Mouse (Mus musculus) lung, adult 18-20 months (tissue): Measurements from ENCODE around the gene Zswim4.
A peak's percentile ranks its signal among the peaks of the same experiment; 100 is the strongest.

ENCODE experiments used
- DNase-seq, 2 experiments: peaks; one replicate each; pipeline ENCODE4 v3.0.0; 2022; ENCODE audit warnings: mixed read lengths in 2 of 2

The Zswim4 gene

DNA sequence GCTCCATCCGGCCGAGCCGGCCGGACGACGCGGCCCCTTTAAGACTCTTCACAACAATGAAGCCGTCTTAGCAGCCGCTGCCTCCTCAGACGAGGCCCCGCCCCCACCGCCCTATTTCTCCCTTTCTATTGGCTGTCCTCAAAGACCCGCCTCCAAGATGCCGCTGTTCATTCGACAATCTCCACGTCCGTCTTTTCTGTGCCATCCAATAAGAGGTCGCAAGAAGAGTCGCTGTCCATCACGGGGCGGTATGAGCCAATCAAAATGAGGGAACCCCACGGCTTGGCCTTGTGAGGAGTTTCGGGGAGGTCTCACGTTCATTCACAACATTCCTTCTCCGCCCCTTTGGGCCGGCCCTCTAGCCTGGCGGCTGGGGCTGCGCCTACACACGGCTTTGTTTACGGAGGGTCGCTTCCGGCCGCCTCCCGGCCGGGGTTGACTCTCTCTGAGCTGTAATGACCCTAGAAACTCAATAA, at the start of gene Zswim4:
Gene Zswim4, minus strand, starts transcription at position 58 of the 476 bp plus-strand sequence.
- DNase-seq: peak; percentile 99

DNA sequence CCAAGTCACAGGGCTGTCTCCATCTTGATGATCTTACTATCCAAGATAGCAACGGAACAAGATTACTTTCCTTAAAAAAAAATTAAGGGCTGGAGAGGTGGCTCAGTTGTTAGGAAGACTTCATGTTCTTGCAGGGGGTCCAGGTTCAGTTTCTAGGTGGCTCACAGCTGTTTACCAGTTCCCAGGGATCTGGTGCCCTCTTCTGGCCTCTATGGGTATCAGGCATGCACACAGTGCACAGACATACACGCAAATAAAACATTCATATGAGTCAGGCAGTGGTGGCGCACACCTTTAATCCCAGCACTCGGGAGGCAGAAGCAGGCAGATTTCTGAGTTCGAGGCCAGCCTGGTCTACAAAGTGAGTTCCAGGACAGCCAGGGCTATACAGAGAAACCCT, 48.8 kb upstream of the Zswim4 start:
- peak; percentile 51 to 54 for DNase-seq

DNA sequence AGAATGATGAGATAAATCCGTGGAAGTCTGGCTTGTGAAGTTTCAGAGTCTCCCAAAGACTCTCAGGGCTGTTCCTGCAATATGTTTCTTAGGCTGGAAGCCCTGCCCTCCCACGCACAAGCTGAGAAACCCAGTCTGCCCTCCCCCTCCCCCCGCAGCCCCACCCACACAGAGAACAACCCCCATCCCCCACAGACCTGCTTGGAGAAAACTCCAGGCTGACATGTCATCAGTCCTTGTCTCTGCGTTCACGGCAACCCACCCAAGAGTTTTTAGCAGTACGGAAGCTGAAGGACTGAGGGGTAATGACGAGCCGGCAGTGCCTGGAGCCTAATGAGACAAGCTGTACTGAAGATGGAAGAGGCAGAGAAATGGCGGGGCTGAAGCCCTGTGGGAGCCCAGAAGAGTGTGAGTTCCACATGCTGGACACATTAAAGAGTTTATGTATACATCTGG, 47.8 kb upstream of the Zswim4 start:
- DNase-seq: peak in 1 of 2 experiments; percentile 33

DNA sequence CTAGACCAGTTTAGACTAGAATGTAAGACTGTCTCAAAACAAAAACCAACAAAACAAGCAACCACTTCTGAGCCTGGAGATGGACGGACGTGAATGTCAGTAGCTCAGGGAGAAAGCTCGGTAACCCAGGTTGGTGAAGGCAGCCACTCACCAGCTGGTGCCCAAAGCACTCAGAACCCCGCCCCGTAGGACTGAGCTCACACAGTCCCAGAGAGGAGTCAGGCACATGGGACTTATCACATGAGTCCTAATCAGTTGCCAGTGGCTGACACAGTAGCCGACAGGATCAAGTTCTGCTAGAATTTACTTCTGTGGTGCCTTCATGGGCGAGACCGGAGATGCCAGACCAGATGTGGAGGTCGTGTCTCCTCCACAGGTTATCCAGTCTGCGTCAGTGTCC, 43.9 kb upstream of the Zswim4 start:
- DNase-seq: no peak

DNA sequence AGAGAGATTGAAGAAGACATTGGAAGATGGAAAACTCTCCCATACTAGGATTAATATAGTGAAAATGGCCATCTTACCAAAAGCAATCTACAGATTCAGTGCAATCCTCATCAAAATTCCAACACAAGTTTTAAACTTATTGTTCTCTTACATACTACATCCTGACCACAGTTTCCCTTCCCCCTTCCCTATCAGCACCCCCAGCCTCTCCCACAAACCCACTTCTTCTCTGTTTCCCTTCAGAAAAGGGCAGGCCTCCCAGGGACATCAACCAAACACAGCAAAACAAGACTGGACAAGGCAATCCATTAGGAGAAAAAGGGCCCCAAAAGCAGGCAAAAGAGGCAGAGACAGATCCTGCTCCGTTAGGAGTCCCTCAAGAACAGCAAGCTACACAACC, 39.6 kb upstream of the Zswim4 start:
- DNase-seq: no peak

DNA sequence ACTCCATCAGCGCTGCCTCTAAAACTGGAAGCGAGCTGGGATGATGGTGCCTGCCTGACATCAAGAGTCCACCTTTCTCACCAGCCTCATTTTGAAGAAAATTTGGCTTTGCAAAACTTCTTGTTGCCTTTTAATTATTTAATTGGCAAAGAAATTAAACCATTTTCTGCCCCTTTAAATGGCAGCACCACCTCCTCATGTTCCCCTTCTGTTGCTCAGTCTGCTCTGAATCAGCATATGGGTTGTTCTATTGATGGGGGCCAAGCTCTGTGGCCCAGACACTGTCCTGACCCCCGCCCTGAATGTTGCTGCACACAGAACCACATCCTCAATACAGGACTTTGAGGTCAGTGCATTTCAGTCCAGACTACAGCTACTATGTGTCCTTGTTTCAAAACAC, 37.1 kb upstream of the Zswim4 start:
- DNase-seq: no peak

DNA sequence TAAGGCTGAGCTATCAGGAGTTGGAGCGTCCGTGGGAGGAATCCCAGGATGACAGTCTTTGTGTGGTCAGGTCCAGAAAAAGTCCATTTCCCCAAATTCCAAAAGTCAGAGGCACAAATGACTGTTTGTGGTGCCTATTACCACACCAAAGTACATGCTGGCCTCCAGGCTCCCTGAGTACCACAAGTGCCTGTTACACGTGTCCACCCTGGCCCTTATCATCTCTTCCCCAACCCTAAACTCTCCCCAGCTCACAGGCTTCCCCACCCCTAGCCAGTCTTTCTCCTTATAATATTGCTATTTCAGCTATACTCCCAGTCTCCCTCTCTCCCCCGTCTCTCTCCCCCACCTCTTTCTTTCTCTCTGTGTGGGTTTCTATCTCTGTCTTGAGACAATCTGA, 35.4 kb upstream of the Zswim4 start:
- DNase-seq: no peak

DNA sequence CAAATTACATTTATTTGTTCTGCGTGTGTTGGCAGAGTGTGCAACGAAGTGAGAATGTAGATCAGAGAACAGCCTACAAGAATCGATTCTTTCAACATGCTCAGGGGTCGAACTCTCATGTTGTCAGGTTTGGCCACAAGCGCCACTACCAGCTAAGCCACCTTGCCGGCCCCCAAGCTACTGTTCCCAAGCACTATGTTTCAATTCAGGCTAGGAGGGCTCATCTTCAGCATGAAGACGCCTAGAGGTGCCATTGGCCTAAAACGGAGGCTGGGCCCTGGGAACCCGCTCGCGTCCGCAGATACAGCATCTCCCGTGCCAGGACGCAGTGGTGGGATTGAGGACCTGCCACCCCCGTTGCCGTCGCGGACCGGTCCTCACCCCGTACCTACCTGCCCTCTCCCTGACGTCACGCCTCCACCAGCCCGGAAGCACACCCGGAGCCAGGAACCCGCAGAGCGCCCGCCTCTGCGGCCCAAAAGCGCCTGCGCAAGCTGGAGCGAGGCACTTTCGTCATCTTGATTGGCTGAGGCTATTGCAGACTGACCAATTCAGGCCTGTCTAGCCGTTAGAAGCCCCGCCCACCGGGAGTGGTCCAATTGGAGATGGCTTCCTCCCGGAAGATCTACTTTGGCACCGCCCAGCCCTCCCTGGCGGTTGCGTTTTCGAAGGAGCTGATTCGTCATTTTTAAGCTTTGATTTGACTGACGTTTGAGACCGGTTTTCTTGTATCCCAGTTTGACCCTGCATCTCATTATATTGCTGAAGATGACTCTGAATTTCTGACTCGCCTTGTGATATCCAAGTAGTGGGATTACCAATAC, 33.3 kb upstream of the Zswim4 start, which contains the start of gene Ccdc130:
Gene Ccdc130, minus strand, starts transcription at position 431 of the 824 bp plus-strand sequence.
- peak; percentile 100 for DNase-seq

DNA sequence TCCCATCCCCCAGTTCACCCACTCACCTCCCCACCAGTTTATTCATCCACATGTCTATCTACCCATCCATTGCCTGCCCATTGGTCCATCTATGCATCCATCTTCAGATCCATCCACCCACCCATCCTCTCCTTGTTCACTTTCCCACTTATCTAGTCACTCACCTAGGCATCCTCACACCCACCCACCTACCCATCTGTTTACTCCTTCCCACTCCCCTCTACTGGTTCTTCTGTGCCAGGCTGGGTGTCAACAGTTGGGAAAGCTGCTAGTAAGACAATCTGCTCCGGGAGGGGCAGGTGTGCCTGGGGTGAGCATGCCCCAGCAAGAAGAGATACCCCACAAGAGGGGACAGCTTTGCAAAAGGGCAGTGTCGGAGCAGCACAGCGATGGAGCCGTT, 24.2 kb upstream of the Zswim4 start:
- no peak for DNase-seq

DNA sequence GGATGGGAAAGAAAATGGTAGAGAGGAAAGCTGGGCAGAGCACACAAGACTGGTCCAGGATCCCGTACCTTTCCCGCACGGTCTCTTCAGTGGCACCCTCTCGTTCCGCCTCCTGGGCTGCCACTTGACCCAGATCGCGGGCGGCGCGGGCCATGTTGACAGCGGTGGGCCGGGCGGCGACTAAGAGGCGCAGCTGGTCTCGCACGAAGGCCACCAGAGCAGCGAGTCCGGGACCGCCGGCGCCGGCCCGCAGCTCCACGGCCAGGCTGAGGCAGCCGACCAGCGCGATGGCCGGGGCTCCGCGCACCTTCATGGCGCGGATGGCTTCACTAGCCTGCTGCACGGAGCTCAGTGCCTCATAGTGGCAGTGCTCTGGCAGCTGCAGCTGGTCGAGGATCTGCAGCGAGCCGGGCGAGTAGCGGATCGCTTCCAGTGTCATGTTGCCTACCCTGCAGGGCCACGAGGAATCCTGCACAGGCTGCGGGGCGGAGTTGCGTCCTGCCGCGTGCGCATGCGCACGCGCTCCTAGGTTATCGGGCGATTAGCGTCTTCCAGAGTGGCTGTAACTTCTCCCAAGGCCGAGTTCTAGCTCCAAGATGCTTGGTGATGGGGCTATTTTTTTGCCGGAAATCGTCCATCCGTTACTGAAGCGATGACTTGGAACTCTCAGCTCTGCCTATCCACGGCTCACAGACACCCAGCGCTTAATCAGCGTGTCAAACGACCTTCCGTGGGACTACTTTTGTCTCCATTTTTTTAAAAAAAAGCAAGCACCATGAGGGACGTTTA, 20.2 kb upstream of the Zswim4 start, which contains the start of gene Mri1:
Gene Mri1, minus strand, starts transcription at position 505 of the 789 bp plus-strand sequence.
- DNase-seq: peak; percentile 81 to 85

DNA sequence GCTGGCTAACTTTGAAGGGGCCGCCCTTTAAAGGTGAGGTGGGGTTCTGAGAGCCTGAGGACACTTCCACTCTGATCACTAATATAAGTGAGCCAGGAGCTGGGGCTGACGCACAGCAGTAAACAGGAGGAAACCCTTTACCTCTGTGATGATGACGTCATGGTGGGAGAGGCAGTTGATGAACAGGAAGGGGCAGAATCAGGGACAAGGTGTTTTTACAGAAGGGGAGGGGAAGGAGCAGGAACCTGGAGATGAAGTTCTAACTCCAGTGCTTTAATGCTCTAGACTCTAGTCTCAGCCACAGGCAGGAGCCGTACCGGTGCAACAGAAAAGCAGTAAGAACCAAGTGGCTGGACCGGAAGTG, 19.6 kb upstream of the Zswim4 start:
- DNase-seq: peak; percentile 55 to 71

DNA sequence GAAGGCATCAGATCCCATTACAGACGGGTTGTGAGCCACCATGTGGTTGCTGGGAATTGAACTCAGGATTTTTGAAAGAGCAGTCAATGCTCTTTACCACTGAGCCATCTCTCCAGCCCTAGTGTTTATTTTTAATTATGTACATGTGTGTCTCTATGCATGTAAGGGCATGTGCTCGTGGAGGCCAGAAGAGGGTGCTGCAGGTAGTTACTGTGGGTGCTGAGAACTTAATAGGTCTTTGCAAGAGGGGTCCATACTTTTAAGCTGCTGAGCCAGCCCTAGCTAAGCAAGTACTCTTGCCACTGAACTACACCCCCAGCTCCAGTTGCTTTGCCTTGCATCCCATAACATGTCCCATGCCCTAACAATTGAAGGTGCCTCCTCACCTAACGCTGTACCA, 19.0 kb upstream of the Zswim4 start:
- no peak for DNase-seq

DNA sequence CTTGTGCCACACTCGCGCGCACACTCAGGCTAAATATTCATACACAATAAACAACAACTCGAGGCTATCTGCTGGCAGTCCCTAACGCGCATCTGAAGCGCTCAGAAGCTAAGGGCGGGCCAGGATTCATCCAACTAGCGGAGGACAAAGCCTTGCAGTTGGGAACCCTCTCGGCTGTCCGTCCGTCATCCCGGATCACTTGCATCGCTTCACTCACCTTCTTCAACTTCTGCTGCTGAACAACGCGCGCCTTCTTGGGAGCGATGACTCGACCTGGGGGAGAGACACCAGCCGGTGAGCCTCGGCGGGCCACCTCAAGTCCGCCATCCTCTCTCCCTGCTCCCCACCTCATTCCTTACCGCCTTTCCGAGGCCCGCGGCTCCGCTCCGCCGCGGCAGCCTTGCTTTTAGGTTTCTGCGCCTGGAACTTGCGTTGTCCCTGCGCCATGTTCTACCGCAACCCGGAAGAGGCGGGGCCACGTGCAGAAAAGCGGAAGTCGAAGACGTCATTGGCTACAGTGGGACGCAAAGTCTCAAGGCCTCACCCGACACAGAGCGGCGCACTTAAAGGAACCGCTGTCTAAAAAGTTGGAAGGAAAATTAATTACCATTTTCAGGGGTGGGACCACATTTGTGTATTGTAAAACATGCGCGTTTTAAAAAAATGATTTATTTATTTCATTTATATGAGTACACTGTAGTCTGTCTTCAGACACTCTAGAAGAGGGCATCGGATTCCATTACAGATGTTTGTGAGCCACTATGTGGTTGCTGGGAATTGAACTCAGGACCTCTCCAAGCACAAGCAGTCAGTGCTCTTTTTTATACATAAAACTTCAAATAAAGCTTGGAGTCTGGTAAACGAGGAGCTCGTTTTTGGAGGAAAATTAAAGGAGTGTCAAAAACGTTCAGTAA, 12.7 kb upstream of the Zswim4 start, which contains the start of gene D8Ertd738e:
Gene D8Ertd738e, minus strand, starts transcription at position 463 of the 914 bp plus-strand sequence.
- DNase-seq: peak; percentile 88 to 91

DNA sequence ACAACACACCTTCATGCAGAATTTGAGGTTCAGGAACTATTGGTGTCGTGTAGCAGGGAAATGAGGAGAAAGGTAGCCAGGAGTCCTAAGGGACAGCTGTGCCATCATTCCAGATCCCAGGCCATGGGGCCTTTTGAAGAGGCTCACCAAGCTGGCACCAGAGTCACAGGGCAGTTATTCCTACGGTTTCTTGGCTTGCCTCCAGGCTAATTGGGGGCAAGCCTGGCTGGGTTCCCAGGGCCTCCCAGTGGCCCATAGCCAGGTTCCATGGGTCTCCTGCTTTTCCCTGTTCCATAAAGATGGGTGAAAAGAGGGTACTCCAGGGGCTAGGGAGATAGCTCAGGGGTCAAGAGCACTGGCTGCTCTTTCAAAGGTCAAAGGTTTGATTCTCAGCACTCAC, 5.0 kb upstream of the Zswim4 start:
- no peak for DNase-seq

DNA sequence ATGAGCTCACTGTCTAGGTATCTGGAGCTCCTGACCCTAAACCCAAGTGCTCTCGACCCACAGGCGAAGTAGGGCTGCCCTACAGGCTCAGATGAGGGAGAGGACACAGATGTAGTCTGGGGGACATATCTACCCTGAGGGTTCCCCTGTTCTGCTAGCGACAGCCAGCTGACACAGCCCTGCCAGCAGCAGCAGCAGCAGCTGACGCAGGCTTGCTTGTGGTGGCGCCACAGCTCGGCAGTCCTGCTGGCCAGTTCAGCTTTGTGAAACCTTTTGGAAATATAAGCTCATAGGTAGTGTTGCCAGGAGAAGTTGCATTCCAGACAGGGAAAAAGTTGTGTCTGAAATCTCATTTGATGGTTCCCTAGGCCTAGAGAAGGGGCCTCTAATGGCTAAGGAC, 4.3 kb upstream of the Zswim4 start:
- no peak for DNase-seq

DNA sequence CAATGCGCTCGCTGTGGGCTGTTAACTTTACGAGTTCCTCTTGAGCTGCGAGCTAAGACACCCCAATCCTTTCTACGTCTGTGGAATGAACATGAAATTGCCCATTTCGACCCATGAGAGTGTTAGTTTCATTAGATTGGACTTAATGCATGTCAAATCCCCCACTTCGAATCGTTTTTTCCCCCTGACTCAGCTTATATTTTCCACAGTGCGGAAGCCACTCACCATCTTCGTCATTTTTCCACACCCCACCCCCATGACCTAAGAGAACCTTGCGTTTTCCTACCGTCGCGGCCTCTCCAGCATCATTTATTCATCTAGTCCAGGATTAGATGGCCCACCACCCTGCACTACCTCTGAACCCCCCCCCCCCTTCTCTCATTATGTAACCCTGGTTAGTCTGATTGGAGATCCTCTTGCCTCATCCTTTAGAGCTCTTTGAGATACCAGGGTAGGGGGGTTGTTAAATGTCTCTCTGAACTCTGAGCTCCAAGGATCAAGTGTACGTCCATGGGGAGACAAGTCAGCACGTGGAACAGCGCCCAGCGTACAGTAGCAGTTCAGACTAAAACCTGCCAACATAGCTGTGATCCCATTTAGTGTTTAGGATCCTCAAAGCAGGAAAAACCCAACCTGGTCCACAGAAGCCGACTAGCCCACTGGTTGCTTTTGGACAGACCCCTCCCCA, 831 bp upstream of the Zswim4 start:
- peak; percentile 37 to 50 for DNase-seq

DNA sequence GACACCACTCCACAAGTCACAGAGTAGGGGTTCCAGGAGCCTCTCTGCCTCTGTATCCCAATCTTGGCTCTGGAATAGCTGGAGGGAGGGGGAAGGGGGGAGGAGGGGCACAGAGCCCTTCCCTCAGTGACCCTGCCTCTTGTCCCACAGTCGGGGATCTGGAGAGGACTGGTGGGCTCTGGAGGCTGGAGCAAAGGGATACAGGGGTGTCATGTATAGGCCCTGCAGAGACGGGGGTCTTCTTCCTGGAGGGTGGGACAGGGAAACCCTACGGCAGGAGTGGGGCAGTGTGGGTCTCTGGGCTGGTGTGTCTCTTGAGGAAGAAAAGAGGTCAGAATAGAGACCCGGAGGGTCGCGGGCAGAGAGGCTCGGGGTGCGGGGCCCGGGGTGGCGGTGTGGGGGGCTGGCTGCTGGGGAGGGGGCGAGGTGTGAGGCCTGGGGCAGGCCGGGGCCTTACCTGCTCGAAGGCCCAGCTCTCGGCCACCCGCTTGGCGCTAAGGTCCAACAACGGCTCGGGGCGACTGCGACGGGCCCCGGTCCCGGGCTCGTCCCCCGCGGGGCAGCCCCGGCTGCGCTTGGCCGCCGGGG, 351 bp downstream of the Zswim4 start:
- no peak for DNase-seq

DNA sequence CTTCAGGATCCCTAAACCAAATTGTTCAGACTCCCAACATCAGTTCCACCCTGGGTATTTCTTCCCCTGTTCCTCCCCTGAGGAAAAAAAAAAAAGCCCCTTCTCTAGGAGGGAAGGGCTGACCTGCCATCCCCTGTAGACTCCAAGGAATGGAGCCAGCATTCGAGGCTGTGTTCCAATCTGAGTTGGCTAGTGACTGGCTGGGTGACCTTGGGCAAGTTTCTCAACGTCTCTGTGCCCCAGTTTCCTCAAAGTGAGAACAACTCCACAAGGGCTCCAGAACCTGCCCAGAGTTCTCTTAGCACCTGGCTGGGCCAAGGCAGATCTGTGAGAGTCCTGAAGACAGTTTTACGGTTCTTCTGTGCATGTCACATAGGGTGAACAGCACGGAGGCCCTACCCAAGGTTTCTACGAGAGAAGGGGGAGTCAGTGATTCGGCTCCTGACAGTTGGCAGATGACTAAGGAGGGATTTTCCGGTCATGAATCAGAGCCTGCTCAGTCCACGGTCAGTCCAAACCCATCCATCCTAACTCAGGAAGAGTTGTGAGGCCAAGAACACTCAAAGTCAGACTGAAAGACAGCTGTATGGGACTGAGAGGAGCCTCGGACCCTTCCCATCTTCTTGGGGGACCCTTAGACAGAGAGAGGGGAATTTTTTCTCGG, 977 bp downstream of the Zswim4 start:
- no peak for DNase-seq

DNA sequence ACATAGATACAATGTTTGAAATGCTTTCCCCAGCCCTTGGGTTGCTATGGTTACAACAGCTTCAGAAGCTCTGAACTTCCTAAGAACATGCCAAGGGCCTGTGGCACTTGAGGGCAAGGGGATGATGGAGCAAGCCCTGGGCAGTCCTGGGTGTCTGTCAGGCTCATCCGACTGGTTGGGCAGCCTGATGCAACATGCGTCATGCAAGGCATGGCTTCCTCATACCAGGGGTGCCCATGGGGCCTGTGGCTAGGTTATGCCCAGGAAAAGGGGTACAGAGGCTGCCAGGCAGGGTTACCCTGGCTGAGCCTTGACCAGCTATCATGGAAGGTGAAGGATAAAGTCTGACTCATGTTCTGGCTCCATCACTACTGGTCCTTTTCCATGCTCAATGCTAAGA, 3.8 kb downstream of the Zswim4 start:
- peak in 1 of 2 experiments; percentile 53 for DNase-seq

DNA sequence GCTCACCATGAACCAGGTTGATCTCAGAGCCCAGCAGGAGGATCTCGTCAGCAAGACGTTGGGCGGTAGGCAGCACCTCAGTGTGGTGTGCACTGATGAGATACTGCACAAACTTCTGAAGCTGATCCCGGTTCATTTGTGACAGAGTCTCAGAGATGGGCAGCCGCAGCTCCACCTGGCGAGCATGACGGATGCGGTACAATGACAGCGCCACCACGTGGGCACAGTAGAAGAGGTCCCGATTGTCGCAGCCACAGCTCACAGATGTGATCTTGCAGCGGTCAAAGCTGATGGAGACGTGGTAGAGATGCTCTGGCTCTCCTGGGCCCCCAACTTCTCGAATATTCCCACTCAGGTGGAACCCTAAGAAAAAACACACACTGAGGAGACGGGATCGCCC, 6.1 kb downstream of the Zswim4 start:
- DNase-seq: no peak
